Mouse (Mus musculus) lung, adult 2 months (tissue): Measurements from ENCODE around the gene Hypk. TPM values are rescaled to one million over a fixed set of nuclear protein-coding genes. Genes with fewer than 3 reads are reported as not detected.

ENCODE experiments used
- DNase-seq: peaks from one replicate; pipeline ENCODE4 v3.0.0; 2022
- H3K4me1 ChIP-seq: fragments of 200-500 bp; 2 replicates; pipeline ENCODE4 v1.6.1; 2011; ENCODE audit warnings: low read length; ENCODE audit not compliant: control insufficient read depth, insufficient read depth
- H3K4me3 ChIP-seq: fragments of 200-500 bp; replicated peaks from 2 replicates; pipeline ENCODE3; 2011; ENCODE audit warnings: low read depth, mild to moderate bottlenecking, control low read depth, low read length; ENCODE audit errors: extremely low read depth
- CTCF ChIP-seq: fragments of 200-500 bp; IDR thresholded peaks from 2 replicates; pipeline ENCODE4 v1.5.1; 2011; ENCODE audit warnings: mild to moderate bottlenecking, low read length, control low read depth; ENCODE audit not compliant: insufficient read depth
- POLR2A ChIP-seq: fragments of 200-500 bp; IDR thresholded peaks from 2 replicates; pipeline ENCODE4 v1.6.1; 2011; ENCODE audit warnings: low read depth, mild to moderate bottlenecking, control low read depth, low read length, borderline replicate concordance; ENCODE audit errors: extremely low read depth
- WGBS: fragments of 180-500 bp; shearing (Covaris S2); methylation state at CpG from one replicate; pipeline ENCODE4 v1.1.7; 2018; 5-methylcytosine and 5-hydroxymethylcytosine counted together
- polyA plus RNA-seq: library from polyadenylated mRNA; depleted of rRNA; stranded (reverse); fragments of >200 nt; gene quantifications from 2 replicates; pipeline ENCODE4 v1.2.3, GENCODE M21; 2012

The Hypk gene
- polyA plus RNA-seq, 1 experiment: 10.1 TPM

DNA sequence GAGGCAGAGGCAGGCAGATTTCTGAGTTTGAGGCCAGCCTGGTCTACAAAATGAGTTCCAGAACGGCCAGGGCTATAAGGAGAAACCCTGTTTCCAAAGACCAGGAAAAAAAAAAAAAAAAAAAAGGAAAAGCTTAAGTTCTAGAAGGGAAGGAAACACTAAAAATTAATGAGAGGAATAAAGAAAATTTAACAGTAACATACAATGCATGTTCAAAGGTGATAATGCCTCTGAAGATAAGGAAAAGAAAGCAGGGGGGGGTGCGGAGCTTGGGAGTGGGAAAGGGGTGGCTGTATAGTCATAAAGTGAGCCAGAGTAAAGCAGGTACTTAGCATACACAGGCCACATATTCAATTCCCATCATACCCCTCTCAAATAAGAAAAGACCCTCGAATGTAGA, 8.0 kb upstream of the Hypk start:
- 81% methylated on average over 3 of the region's 3 CpGs for WGBS
- no peak for DNase-seq
- Histone ChIP-seq H3K4me3 (no peak overlapping the region), H3K4me1 (0 out of 2 replicates have a peak, but pooled peaks cover 2% of the 10 kb centered on the region)
- no peak for TF ChIP-seq POLR2A

DNA sequence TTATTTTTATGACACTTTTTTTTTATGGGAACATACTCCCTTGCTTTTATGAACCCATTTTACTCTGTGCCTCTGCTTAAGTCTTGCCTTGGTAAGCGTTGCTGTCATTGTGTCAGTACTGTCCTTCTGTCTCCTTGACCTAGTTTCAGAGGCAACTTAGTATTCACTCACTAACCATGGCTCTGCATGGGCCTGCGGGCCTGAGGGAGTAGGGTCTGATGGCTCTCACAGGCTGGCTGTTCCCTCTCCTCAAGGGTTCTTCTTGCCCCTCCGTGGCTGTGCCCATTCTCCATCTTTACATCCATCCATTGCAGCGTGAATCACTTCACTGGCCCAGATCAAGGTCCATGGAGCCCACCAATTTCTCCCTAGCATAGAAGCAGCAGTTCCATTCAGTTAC, 6.6 kb upstream of the Hypk start:
- peaks cover 2% of the 10 kb centered on the region; the same call in 1 of the 2 replicates for H3K4me1 ChIP-seq
- DNase-seq: no peak
- WGBS: 85% methylated on average over 4 of the region's 4 CpGs
- TF ChIP-seq CTCF: no peak
- H3K4me3 ChIP-seq: no peak overlapping the region

DNA sequence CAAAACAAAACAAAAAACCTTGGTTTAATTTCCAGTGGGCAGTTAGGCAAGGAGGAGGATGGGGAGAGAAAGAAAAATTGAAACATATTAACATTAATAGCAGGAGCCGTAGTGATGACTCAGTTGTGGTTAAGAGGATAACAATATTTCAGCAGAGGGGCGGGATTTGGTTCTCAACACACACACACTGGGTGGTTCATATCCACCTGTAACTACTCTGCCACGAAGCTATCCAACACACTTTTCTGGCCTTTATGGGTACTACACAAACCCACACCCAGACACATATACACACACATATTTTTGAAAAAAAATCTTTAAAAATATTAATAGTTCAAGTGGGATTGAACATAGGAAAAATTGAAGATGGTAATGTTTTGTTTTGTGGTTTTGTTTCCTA, 6.1 kb upstream of the Hypk start:
- H3K4me3 ChIP-seq: no peak overlapping the region
- WGBS: 74% methylated on average over 3 of the region's 3 CpGs
- TF ChIP-seq CTCF: no peak
- TF ChIP-seq POLR2A: no peak
- H3K4me1 ChIP-seq: peaks cover under 1% of the 10 kb centered on the region; the same call in 1 of the 2 replicates
- no peak for DNase-seq

DNA sequence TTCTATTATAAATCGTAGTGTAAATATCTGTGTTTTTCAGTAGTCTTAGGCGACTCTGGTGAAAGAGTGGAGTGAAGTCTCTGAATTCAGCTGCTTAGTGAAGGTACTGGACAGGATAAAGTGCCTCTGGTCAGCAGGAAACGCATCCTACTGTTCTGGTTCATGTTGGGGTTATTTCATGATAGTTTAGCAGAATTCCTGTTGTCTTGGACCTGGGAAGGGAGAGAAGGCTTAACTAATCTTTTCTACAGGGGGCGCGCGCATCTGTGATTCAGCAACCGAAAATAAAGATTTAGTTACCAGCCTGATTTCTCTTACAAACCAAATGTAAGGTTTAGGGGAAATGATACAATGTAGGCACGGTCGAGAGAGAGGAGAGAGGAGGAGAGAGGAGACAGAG, 5.0 kb upstream of the Hypk start:
- no peak for DNase-seq
- Histone ChIP-seq H3K4me1 (no peaks in the 10 kb centered on the region; the same call in 1 of the 2 replicates), H3K4me3 (peak overlapping the region; percentile 79)
- WGBS: 8% methylated on average over 9 of the region's 9 CpGs
- no peak for TF ChIP-seq CTCF
- TF ChIP-seq POLR2A: no peak

DNA sequence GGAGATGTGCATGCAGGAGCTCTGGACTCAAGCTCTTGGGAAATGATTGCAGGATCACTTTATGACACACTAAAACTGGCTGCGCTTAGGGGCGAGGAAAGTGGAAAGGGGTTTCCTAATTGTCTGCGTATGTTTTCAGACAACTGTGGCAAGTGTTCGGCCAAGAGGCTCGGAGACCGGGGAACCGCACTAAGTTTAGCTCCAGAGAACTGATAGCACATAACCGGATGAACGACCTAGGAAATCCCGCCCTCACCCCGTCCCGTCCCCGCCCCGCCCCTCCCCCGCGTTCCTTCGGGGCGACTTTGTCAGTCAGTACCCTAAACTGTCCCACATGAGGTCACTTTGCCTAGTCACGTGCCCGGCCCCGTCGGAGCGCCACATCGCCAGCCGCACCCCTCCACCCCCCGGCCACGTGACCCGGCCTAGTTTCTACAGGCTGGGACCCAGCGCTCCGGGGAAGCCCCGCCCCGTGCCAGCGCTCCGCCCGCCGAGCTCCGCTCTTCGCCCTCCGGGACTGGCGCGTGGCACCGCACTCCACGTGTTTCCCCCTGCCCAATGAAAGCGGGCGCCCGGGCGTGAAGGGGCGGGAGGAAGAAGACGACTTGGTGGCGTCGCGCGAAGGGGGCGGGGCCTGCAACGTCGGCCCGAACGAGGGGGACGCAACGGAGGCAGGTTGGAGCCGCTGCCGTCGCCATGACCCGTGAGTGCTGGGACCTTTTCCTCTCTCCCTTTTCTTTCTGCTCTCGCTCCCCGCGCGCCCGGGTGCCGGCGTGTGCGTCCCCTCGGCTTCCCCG, 4.2 kb upstream of the Hypk start, which contains the start of gene Serf2:
Gene Serf2 (plus strand): TSS at position 457 of the 797 bp plus-strand sequence.
- H3K4me1 ChIP-seq: no peaks in the 10 kb centered on the region; the same call in 1 of the 2 replicates
- H3K4me3 ChIP-seq: peak within 1 kb of the TSS; percentile 97
- TF ChIP-seq CTCF (no peak), POLR2A (peak; percentile 98)
- peak; percentile 99 for DNase-seq
- under 1% methylated on average over 71 of the region's 74 CpGs for WGBS

DNA sequence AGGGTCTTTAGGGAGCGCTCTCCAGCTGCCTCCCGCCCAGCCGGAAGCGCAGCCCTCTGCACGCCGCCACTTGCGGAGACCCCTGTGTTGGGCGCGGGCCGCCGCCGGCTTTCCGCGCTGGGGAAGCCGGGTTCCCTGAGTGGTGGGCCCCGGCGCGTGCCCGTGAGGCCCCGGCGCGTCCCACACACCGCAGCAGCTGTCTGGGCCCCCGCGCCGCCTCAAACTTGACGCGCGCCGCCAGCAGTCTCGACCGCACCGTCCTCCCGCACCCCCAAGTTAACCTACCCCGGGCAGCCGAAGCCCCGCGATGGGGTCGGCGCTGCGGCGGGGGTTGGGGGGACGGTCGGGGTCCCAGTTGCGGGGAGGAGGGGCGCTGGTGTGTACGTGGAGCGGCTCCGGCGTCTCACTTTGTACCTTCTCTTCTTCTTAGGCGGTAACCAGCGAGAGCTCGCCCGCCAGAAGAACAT, 3.5 kb upstream of the Hypk start:
- no peaks in the 10 kb centered on the region; the same call in 1 of the 2 replicates for H3K4me1 ChIP-seq
- TF ChIP-seq CTCF (no peak), POLR2A (no peak)
- DNase-seq: no peak
- peak overlapping the region; percentile 97 for H3K4me3 ChIP-seq
- under 1% methylated on average over 54 of the region's 54 CpGs for WGBS

DNA sequence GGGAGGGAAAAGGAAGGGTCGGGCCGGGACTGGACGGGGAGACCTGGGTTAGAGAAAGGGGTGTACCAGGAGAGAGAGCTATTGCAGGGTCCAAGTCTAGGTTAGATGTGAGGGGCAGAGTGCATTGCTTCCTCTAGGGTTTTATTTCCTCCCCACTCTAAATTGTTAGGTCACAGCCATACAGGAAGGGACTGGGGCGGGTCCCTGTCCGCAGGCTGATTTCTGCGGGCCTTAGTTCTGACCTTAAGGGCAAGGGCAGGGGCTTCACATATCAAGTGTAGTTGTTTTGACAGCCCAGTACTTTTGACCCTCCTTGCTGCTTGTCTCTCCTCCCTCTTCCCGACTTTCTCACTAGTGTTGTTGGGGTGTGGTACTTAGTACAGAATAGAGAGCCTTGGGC, 3.0 kb upstream of the Hypk start:
- peak overlapping the region; percentile 97 for H3K4me3 ChIP-seq
- TF ChIP-seq CTCF: no peak
- no peak for TF ChIP-seq POLR2A
- H3K4me1 ChIP-seq: no peaks in the 10 kb centered on the region; the same call in 1 of the 2 replicates
- WGBS: 1% methylated on average over 7 of the region's 7 CpGs
- peak; percentile 35 for DNase-seq

DNA sequence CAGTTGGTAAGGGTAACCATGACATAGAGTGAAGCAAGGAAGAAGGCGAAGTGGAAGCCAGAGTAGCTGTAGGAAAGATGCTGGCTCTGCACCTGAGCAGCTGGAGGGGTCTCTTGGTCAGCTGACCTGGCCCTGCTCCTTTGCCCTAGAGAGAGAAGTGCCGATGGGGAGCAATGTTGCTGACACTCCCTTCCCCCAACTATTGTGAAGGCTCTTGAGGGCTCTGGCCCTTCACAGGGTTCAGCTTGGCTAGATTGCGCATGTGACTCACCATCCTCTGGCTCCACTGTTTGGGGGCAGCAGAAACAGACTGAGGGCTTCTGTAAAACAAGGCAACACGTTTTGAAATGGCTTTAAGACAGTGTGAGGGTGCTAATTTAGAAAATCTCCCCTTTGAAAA, 729 bp upstream of the Hypk start:
- WGBS: 61% methylated on average over 4 of the region's 4 CpGs
- no peak for DNase-seq
- TF ChIP-seq POLR2A: no peak
- no peak for TF ChIP-seq CTCF
- peaks cover 3% of the 10 kb centered on the region; the same call in 1 of the 2 replicates for H3K4me1 ChIP-seq
- H3K4me3 ChIP-seq: no peak overlapping the region

DNA sequence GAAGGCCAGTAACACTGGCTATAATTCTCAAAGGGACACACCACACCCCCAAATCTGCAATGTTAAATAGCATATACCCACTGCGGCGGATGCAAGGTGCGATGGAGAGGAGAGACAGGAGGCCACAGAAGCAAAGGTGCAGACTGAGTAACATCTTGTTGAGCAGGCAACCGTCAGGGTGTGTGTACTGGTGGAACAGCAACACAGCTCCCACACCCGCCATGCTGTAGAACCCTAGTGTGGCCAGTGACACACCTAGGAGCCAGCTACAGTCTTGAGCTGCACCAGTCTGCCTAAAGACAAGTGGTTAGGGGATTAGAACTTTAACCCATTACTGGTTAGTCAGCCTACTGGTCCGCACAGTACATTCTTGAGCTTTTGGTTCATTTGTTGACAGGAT, 827 bp downstream of the Hypk start:
- WGBS: 83% methylated on average over 6 of the region's 6 CpGs
- Histone ChIP-seq H3K4me1 (peaks cover 3% of the 10 kb centered on the region; the same call in 1 of the 2 replicates), H3K4me3 (no peak overlapping the region)
- no peak for TF ChIP-seq POLR2A
- TF ChIP-seq CTCF: no peak
- no peak for DNase-seq

DNA sequence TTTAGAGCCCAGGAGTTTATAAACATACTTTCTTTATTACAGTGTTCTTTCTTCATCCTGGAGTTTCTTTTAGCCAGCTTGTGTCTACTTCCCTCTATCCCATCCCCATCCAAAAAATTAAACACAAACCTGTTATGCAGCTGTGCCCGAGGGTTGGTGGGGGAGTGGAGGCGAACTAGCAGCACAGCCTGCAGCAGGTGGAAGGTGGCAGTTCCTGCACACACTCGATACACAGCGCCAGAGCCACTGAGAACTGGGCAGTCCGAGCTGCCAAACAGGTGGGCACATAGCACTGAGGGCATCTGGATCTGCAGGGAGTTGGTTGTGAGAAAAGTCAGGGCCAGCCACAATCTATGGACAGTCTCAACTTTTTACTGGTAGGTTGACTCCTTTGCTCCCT, 2.4 kb downstream of the Hypk start:
- WGBS: 78% methylated on average over 5 of the region's 5 CpGs
- TF ChIP-seq POLR2A: no peak
- DNase-seq: no peak
- peaks cover 3% of the 10 kb centered on the region; the same call in 1 of the 2 replicates for H3K4me1 ChIP-seq
- H3K4me3 ChIP-seq: no peak overlapping the region
